Mouse (Mus musculus): ENCODE data around the gene Cdc42se1. TPM values are rescaled to one million over a fixed set of nuclear protein-coding genes. Genes with fewer than 3 reads are reported as not detected.
"Not testable (repeated sequence)": the region's sequence is repeated elsewhere in the genome, so short reads cannot be mapped to it uniquely, and the experiment has no call there.

Gene Cdc42se1
- polyA plus RNA-seq, 1 experiment from 2014 or later: 50.9 TPM

DNA sequence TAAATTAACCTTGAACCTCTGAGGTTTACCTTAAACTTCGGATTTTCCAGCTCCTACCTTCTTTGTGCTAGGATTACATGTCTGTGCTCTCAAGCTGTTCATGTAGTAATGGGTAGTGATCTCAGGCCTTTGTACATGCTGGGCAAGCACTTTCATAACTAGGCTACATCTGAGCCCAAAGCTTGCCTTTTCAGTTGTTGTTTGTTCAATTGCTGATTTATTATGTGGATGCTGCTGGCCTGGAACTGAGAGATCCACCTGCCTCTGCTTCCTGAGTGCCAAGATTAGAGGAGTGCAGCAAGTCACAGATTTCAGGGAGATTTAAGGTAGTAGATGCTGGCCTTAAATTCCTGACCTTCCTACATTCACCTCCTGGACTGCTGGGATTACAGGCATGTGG, 29.4 kb upstream of the Cdc42se1 start:
- H3K4me3 ChIP-seq (ENCODE audit: low read depth, low read length): no peak overlapping the region
- no peaks in the 10 kb centered on the region for H3K9me3 ChIP-seq (replicated peaks; ENCODE audit: control insufficient read depth, low read length, poor library complexity, severe bottlenecking)
- WGBS: 94% methylated on average over 1 of the region's 1 CpGs
- H3K9ac ChIP-seq (ENCODE audit: low read depth, low read length): no peak overlapping the region
- peaks cover 34% of the 10 kb centered on the region for H3K36me3 ChIP-seq (ENCODE audit: control insufficient read depth, insufficient read depth, low read length)
- no peaks in the 10 kb centered on the region for H3K27me3 ChIP-seq (ENCODE audit: control insufficient read depth, insufficient read depth, low read depth, low read length)
- ATAC-seq: no peak
- H3K4me2 ChIP-seq (ENCODE audit: low read length): no peak overlapping the region
- H3K4me1 ChIP-seq (ENCODE audit: control insufficient read depth, insufficient read depth, low read length): no peaks in the 10 kb centered on the region
- no peak overlapping the region for H3K27ac ChIP-seq (ENCODE audit: low read length)

DNA sequence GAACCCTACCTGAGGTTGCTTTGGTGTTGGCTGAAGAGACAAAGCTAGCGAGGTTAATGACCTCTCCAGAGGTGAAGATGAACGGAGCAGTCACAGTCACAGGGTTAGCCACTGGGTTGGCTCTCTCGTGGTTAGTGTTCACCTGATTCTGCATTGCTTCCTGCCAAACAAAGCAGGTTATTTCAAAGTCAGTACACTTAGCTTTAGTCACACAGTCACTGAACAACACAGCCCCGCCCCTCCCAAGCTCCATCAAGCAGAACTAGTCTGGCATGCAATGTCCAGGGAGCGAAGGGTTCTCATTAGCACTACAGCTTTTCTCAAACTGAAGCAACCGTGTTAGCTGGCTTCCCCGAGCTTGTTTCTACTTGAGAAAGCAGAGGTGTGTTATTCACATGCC, 28.4 kb upstream of the Cdc42se1 start:
- peaks cover 34% of the 10 kb centered on the region for H3K36me3 ChIP-seq (ENCODE audit: control insufficient read depth, insufficient read depth, low read length)
- no peak overlapping the region for H3K4me3 ChIP-seq (ENCODE audit: low read depth, low read length)
- H3K9ac ChIP-seq (ENCODE audit: low read depth, low read length): no peak overlapping the region
- no peaks in the 10 kb centered on the region for H3K27me3 ChIP-seq (ENCODE audit: control insufficient read depth, insufficient read depth, low read depth, low read length)
- no peaks in the 10 kb centered on the region for H3K9me3 ChIP-seq (replicated peaks; ENCODE audit: control insufficient read depth, low read length, poor library complexity, severe bottlenecking)
- 64% methylated on average over 7 of the region's 7 CpGs for WGBS
- no peaks in the 10 kb centered on the region for H3K4me1 ChIP-seq (ENCODE audit: control insufficient read depth, insufficient read depth, low read length)
- H3K27ac ChIP-seq (ENCODE audit: low read length): no peak overlapping the region
- no peak overlapping the region for H3K4me2 ChIP-seq (ENCODE audit: low read length)
- ATAC-seq: no peak

DNA sequence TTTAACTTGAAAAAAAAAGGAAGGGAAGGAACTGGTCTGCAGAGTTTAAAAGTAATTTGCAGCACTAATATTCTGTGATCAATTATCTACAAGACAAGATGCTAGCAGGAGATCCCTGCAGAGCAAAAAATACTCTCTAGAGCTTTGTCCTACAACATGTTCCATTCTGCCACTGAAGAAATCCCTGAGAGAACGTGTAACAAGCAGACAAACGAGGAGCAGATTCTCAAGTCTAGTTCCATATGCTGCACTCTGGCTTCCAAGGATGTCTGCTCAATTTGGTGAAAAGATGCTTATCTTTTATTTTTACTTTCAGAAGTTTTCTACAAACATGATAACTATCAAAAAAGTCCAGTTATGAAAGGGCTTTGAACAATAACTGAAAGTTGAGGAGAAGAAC, 28.0 kb upstream of the Cdc42se1 start:
- H3K4me3 ChIP-seq (ENCODE audit: low read depth, low read length): no peak overlapping the region
- H3K9me3 ChIP-seq (replicated peaks; ENCODE audit: control insufficient read depth, low read length, poor library complexity, severe bottlenecking): no peaks in the 10 kb centered on the region
- 81% methylated on average over 2 of the region's 2 CpGs for WGBS
- no peaks in the 10 kb centered on the region for H3K4me1 ChIP-seq (ENCODE audit: control insufficient read depth, insufficient read depth, low read length)
- no peak for ATAC-seq
- H3K27me3 ChIP-seq (ENCODE audit: control insufficient read depth, insufficient read depth, low read depth, low read length): no peaks in the 10 kb centered on the region
- H3K27ac ChIP-seq (ENCODE audit: low read length): no peak overlapping the region
- peaks cover 30% of the 10 kb centered on the region for H3K36me3 ChIP-seq (ENCODE audit: control insufficient read depth, insufficient read depth, low read length)
- H3K4me2 ChIP-seq (ENCODE audit: low read length): no peak overlapping the region
- H3K9ac ChIP-seq (ENCODE audit: low read depth, low read length): no peak overlapping the region

DNA sequence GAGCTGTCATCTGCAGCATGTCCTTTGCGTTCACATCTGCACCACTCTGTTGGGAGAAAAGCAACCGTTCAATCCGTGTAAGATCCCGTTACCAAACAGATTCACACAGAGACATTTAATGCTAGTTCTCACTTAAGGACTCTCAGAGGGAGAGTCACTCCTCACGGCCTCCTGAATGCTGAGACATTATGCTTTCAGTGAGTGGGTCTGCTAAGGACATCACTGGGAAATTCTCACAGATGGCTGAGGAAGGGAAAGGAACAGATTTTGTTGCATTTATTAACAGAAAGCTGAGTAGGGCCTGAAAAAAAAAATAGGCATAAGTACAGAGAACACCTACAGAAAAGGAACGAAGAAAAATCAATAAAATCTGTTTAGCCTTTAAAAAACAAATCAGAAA, 24.7 kb upstream of the Cdc42se1 start:
- ATAC-seq: no peak
- Histone ChIP-seq H3K4me1 (ENCODE audit: control insufficient read depth, insufficient read depth, low read length) (no peaks in the 10 kb centered on the region), H3K9me3 (replicated peaks; ENCODE audit: control insufficient read depth, low read length, poor library complexity, severe bottlenecking) (no peaks in the 10 kb centered on the region), H3K27ac (ENCODE audit: low read length) (no peak overlapping the region), H3K36me3 (ENCODE audit: control insufficient read depth, insufficient read depth, low read length) (peaks cover 27% of the 10 kb centered on the region), H3K9ac (ENCODE audit: low read depth, low read length) (no peak overlapping the region), H3K27me3 (ENCODE audit: control insufficient read depth, insufficient read depth, low read depth, low read length) (no peaks in the 10 kb centered on the region), H3K4me3 (ENCODE audit: low read depth, low read length) (no peak overlapping the region), H3K4me2 (ENCODE audit: low read length) (no peak overlapping the region)
- WGBS: 89% methylated on average over 6 of the region's 6 CpGs

DNA sequence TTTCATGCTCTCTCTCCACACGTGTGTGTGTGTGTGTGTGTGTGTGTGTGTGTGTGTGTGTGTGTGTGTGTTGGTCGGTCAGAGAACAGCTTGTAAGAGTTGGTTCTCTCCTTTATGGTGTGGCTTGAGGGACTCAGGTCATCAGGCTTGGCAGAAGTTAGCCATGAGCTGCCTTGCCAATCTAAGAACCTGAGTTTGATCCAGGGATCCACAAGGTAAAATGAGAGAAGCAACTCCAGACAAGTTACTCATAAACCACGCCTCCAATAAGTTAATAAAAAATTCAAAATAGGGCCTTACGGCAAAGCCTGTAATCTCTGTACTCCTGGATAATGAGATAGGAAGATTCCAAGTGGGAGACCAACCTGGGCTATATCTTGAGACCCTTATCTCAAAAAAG, 20.2 kb upstream of the Cdc42se1 start:
- peaks cover 6% of the 10 kb centered on the region; the same call in 1 of the 2 replicates for H3K36me3 ChIP-seq (ENCODE audit: control insufficient read depth, insufficient read depth, low read length)

DNA sequence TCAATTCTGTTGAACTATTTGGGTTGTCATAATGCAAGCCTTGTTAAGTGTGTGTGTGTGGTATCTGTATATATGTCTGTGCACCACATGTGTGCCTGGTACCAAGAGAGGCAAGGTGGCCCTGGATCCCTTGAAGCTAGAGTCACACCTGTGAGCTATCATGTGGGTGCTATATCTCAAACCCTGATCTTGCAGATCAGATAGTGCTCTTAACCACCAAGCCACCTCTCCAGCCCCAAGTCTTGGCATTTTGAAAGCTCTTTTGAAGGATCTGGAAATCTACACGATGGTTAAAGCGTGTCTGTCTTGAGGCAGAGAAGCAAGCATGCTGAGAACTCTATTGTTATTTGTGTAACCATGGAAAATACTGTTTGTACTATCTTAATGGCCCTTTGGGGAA, 17.9 kb upstream of the Cdc42se1 start:
- Histone ChIP-seq H3K36me3 (ENCODE audit: control insufficient read depth, insufficient read depth, low read length) (peaks cover 11% of the 10 kb centered on the region; the same call in 1 of the 2 replicates), H3K9ac (ENCODE audit: low read depth, low read length) (no peak overlapping the region), H3K9me3 (replicated peaks; ENCODE audit: control insufficient read depth, low read length, poor library complexity, severe bottlenecking) (no peaks in the 10 kb centered on the region), H3K4me2 (ENCODE audit: low read length) (no peak overlapping the region), H3K27ac (ENCODE audit: low read length) (no peak overlapping the region), H3K4me1 (ENCODE audit: control insufficient read depth, insufficient read depth, low read length) (no peaks in the 10 kb centered on the region), H3K4me3 (ENCODE audit: low read depth, low read length) (no peak overlapping the region), H3K27me3 (ENCODE audit: control insufficient read depth, insufficient read depth, low read depth, low read length) (no peaks in the 10 kb centered on the region)
- WGBS: 30% methylated on average over 2 of the region's 2 CpGs
- ATAC-seq: no peak

More for the DNA sequence above, 20.2 kb upstream of the Cdc42se1 start:
- no peaks in the 10 kb centered on the region for H3K4me1 ChIP-seq (ENCODE audit: control insufficient read depth, insufficient read depth, low read length)
- H3K9ac ChIP-seq (ENCODE audit: low read depth, low read length): no peak overlapping the region
- no peak for ATAC-seq
- no peak overlapping the region for H3K4me2 ChIP-seq (ENCODE audit: low read length)
- H3K4me3 ChIP-seq (ENCODE audit: low read depth, low read length): no peak overlapping the region
- H3K27me3 ChIP-seq (ENCODE audit: control insufficient read depth, insufficient read depth, low read depth, low read length): no peaks in the 10 kb centered on the region
- WGBS: 94% methylated on average over 3 of the region's 4 CpGs
- H3K9me3 ChIP-seq (replicated peaks; ENCODE audit: control insufficient read depth, low read length, poor library complexity, severe bottlenecking): no peaks in the 10 kb centered on the region
- H3K27ac ChIP-seq (ENCODE audit: low read length): no peak overlapping the region

DNA sequence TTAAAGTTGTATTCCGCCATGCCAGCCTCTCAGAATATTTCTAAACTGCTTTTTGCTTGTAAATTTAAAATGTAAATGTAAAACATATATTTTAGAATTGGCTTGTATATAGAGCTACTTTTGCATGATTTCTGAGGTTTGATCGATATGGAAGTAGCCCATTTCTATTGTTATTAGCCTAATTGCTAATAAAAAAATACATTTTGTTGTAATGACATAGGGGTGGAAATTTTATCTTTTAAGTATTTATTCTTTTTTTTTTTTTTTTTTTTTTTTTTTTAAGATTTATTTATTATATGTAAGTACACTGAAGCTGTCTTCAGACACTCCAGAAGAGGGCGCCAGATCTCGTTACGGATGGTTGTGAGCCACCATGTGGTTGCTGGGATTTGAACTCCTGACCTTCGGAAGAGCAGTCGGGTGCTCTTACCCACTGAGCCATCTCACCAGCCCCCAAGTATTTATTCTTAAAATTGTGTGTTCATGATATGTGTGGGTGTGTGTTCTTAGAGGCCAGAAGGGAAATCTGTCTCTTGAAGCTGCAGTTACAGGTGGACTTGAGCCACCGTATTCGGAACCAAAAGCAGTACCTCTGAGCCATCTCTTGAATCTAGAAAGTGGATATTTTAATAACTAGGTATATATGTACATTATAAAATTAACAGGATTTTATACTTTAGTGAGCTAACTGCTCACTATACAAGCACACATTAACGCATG, 15.5 kb upstream of the Cdc42se1 start:
- not testable (repeated sequence) for H3K27me3 ChIP-seq (ENCODE audit: control insufficient read depth, insufficient read depth, low read depth, low read length); H3K9ac ChIP-seq (ENCODE audit: low read depth, low read length); H3K4me2 ChIP-seq (ENCODE audit: low read length); H3K27ac ChIP-seq (ENCODE audit: low read length); ATAC-seq; H3K4me3 ChIP-seq (ENCODE audit: low read depth, low read length); H3K9me3 ChIP-seq (replicated peaks; ENCODE audit: control insufficient read depth, low read length, poor library complexity, severe bottlenecking); H3K36me3 ChIP-seq (ENCODE audit: control insufficient read depth, insufficient read depth, low read length)
- peaks cover 11% of the 10 kb centered on the region for H3K4me1 ChIP-seq (ENCODE audit: control insufficient read depth, insufficient read depth, low read length)
- WGBS: 94% methylated on average over 7 of the region's 10 CpGs

DNA sequence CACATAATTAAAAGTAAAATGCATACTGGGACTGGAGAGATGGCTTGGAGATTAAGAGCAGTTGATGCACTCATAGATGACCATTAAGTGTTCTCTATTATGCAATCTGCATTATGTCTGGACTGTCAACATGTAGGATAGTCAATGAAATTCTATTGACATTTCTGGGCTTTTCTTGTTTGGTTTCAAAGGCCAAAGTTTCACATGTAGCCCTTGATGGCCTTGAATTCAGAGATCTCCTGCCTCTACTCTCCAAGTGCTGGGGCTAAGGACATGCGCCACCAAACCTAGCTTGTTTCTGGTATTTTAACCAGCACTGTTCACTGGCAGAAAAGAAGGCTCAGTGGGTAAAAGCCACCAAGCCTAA, 14.9 kb upstream of the Cdc42se1 start:
- H3K9me3 ChIP-seq (replicated peaks; ENCODE audit: control insufficient read depth, low read length, poor library complexity, severe bottlenecking): no peaks in the 10 kb centered on the region
- WGBS: 97% methylated on average over 1 of the region's 1 CpGs
- ATAC-seq: no peak
- H3K4me2 ChIP-seq (ENCODE audit: low read length): no peak overlapping the region
- H3K36me3 ChIP-seq (ENCODE audit: control insufficient read depth, insufficient read depth, low read length): peaks cover 5% of the 10 kb centered on the region; the same call in 1 of the 2 replicates
- H3K4me1 ChIP-seq (ENCODE audit: control insufficient read depth, insufficient read depth, low read length): peaks cover 13% of the 10 kb centered on the region
- H3K27ac ChIP-seq (ENCODE audit: low read length): no peak overlapping the region
- H3K9ac ChIP-seq (ENCODE audit: low read depth, low read length): no peak overlapping the region
- H3K4me3 ChIP-seq (ENCODE audit: low read depth, low read length): no peak overlapping the region
- H3K27me3 ChIP-seq (ENCODE audit: control insufficient read depth, insufficient read depth, low read depth, low read length): no peaks in the 10 kb centered on the region

DNA sequence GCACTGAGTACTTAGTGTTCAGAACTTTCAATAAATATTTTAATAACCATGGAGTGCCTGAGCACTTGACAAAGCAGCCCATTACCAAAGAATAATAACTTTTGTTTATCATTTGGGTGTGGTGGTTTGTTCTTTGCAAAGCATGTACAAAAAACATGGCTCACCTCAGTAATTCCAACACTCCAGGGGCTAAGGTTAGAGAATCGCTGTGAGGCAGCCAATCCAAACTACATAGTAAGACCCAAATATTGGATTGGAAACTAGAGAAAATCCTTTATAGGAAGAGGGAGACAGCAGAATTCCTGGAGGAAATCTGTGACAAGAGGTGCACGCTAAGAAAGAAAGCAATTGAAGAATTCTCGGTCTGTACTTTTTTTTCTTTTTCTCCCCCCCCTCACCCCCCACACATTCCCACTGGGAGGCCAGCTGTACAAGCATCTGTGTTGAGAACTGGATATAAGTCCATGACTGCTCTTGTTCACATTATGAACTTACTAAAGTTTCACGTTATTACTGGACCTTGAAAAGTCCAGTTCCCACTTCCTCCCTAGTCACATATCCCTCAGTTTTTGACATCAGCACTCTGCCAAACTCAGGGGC, 11.8 kb upstream of the Cdc42se1 start:
- ATAC-seq: no peak
- Histone ChIP-seq H3K9me3 (replicated peaks; ENCODE audit: control insufficient read depth, low read length, poor library complexity, severe bottlenecking) (no peaks in the 10 kb centered on the region), H3K36me3 (ENCODE audit: control insufficient read depth, insufficient read depth, low read length) (peaks cover 17% of the 10 kb centered on the region), H3K27ac (ENCODE audit: low read length) (peak overlapping the region; percentile 94; the same call in 1 of the 2 replicates), H3K4me3 (ENCODE audit: low read depth, low read length) (peak overlapping the region; percentile 79), H3K4me1 (ENCODE audit: control insufficient read depth, insufficient read depth, low read length) (peaks cover 13% of the 10 kb centered on the region), H3K4me2 (ENCODE audit: low read length) (peak overlapping the region; percentile 69), H3K27me3 (ENCODE audit: control insufficient read depth, insufficient read depth, low read depth, low read length) (no peaks in the 10 kb centered on the region), H3K9ac (ENCODE audit: low read depth, low read length) (peak overlapping the region; percentile 89)
- 15% methylated on average over 4 of the region's 4 CpGs for WGBS
